Mouse (Mus musculus) CH12.LX (cell line): ENCODE results near the gene Agtpbp1.
A peak's percentile ranks its signal among the peaks of the same experiment; 100 is the strongest.

Experiments
- BHLHE40 ChIP-seq: IDR thresholded peaks from 2 replicates; pipeline ENCODE4 v1.6.1; 2011; ENCODE audit warnings: mild to moderate bottlenecking, low read depth, low read length, improper control_type of control experiment
- CTCF ChIP-seq, 2 experiments: IDR thresholded peaks in 1 of 2; conservative IDR thresholded peaks in 1 of 2; 2 replicates each; pipeline ENCODE4 v1.5.1; 2011 to 2012; ENCODE audit warnings: low read depth in 2 of 2, low read length in 2 of 2, improper control_type of control experiment in 1 of 2, inconsistent platforms in 1 of 2, mild to moderate bottlenecking in 1 of 2, moderate library complexity in 1 of 2
- EP300 ChIP-seq: IDR thresholded peaks from 2 replicates; pipeline ENCODE4 v1.6.1; 2011; ENCODE audit warnings: low read length, improper control_type of control experiment
- GABPA ChIP-seq: IDR thresholded peaks from 2 replicates; pipeline ENCODE4 v1.6.1; 2012; ENCODE audit warnings: low read depth, low read length, improper control_type of control experiment, inconsistent platforms; ENCODE audit not compliant: insufficient replicate concordance
- JUND ChIP-seq: conservative IDR thresholded peaks from 2 replicates; pipeline ENCODE4 v1.6.1; 2011; ENCODE audit warnings: low read depth, low read length, improper control_type of control experiment
- KAT2A ChIP-seq: IDR thresholded peaks from 2 replicates; pipeline ENCODE4 v1.6.1; 2012; ENCODE audit warnings: low read length, improper control_type of control experiment, inconsistent platforms; ENCODE audit not compliant: insufficient replicate concordance
- MYC ChIP-seq: IDR thresholded peaks from 2 replicates; pipeline ENCODE4 v1.6.1; 2011; ENCODE audit warnings: low read depth, mild to moderate bottlenecking, improper control_type of control experiment, low read length
- NELFE ChIP-seq: IDR thresholded peaks from 2 replicates; pipeline ENCODE4 v1.6.1; 2011; ENCODE audit warnings: low read depth, low read length, improper control_type of control experiment
- NRF1 ChIP-seq: IDR thresholded peaks from 2 replicates; pipeline ENCODE4 v1.6.1; 2014; ENCODE audit warnings: low read depth, mild to moderate bottlenecking, inconsistent platforms, low read length, improper control_type of control experiment, moderate library complexity
- POLR2A ChIP-seq: IDR thresholded peaks from 2 replicates; pipeline ENCODE4 v1.6.1; 2011; ENCODE audit warnings: low read depth, mild to moderate bottlenecking, improper control_type of control experiment, low read length
- POLR2AphosphoS2 ChIP-seq: IDR thresholded peaks from 2 replicates; pipeline ENCODE4 v1.6.1; 2011; ENCODE audit warnings: low read depth, low read length, improper control_type of control experiment
- SIN3A ChIP-seq: IDR thresholded peaks from 2 replicates; pipeline ENCODE4 v1.6.1; 2012; ENCODE audit warnings: low read length, improper control_type of control experiment, inconsistent platforms
- SMC3 ChIP-seq: IDR thresholded peaks from 2 replicates; pipeline ENCODE4 v1.6.1; 2011; ENCODE audit warnings: low read depth, low read length, improper control_type of control experiment
- ZC3H11A ChIP-seq: IDR thresholded peaks from 2 replicates; pipeline ENCODE4 v1.6.1; 2012; ENCODE audit warnings: low read depth, mild to moderate bottlenecking, inconsistent platforms, low read length, improper control_type of control experiment

DNA sequence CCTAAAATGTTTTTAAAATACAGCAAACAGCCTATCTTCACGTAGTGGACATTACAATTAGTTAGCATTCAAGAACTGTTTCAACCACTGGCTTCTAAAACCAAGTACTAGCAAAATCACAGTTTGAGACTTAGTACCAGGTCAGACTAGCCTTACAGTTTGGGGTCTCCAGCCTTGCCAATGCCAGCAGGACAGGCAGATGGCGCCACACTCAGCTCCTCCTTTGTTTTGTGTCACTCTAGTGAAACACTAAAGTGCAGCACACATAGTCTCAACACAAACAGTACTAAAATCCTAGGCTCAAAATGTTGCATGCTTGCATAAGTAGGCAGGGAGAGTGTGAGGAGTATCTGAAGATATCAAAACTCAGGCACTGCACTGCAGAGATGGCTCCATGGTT lies 53.8 kb downstream of the Agtpbp1 start:
- TF ChIP-seq CTCF (conservative IDR thresholded peaks at IDR 0.05 in 1 of 2, IDR thresholded peaks at IDR 0.05 in 1 of 2; ENCODE audit: low read depth in 2 of 2, low read length in 2 of 2) (peak in 1 of 2 experiments; percentile 62; a peak in 2 of 4 replicates), MYC (no peak), KAT2A (no peak), NRF1 (no peak), POLR2A (no peak), BHLHE40 (no peak), NELFE (no peak), POLR2AphosphoS2 (no peak), EP300 (no peak), GABPA (no peak), SIN3A (no peak), ZC3H11A (no peak), JUND (no peak), SMC3 (peak; percentile 69)
